Mouse (Mus musculus) lung, postnatal 0 days (tissue): Measurements from ENCODE around the gene Pcp4l1. TPM values are rescaled to one million over a fixed set of nuclear protein-coding genes. Genes with fewer than 3 reads are reported as not detected.

Experiments used
- ATAC-seq: fragments of 200-750 bp; cut with Nextera tagmentation; 2 replicates; pipeline ENCODE4 v1.8.0; 2017; ENCODE audit warnings: moderate library complexity
- DNase-seq: peaks from one replicate; pipeline ENCODE4 v3.0.0-alpha.2; 2016; ENCODE audit warnings: low spot score
- H3K27ac ChIP-seq: fragments of 300-500 bp; sonication (generic); 2 replicates; pipeline ENCODE4 v1.5.1; 2014; ENCODE audit warnings: antibody characterized with exemption, mild to moderate bottlenecking, low read length, mixed read lengths
- H3K27me3 ChIP-seq: fragments of 300-500 bp; sonication (generic); replicated peaks from 2 replicates; pipeline ENCODE4 v1.6.1; 2014; ENCODE audit warnings: low read length, mixed read lengths; ENCODE audit not compliant: insufficient read depth
- H3K36me3 ChIP-seq: fragments of 300-500 bp; sonication (generic); 2 replicates; pipeline ENCODE4 v1.6.1; 2014; ENCODE audit warnings: low read length, mixed read lengths; ENCODE audit not compliant: insufficient read depth
- H3K4me1 ChIP-seq: fragments of 300-500 bp; sonication (generic); 2 replicates; pipeline ENCODE4 v1.6.1; 2014; ENCODE audit warnings: antibody characterized with exemption, low read depth, low read length, mixed read lengths; ENCODE audit not compliant: insufficient read depth
- H3K4me2 ChIP-seq: fragments of 300-500 bp; sonication (generic); replicated peaks from 2 replicates; pipeline ENCODE4 v1.6.1; 2014; ENCODE audit warnings: low read depth, mild to moderate bottlenecking, low read length, moderate library complexity, mixed read lengths
- H3K4me3 ChIP-seq: fragments of 300-500 bp; sonication (generic); 2 replicates; pipeline ENCODE4 v1.5.1; 2014; ENCODE audit warnings: low read depth, low read length
- H3K9ac ChIP-seq: fragments of 300-500 bp; sonication (generic); replicated peaks from 2 replicates; pipeline ENCODE4 v1.6.1; 2014; ENCODE audit warnings: low read depth, mild to moderate bottlenecking
- H3K9me3 ChIP-seq: fragments of 300-500 bp; sonication (generic); 2 replicates; pipeline ENCODE4 v1.6.1; 2016; ENCODE audit warnings: low read length, mixed read lengths
- CTCF ChIP-seq: IDR thresholded peaks from 2 replicates; pipeline ENCODE4 v1.5.1; 2016; ENCODE audit warnings: antibody characterized with exemption, mild to moderate bottlenecking
- EP300 ChIP-seq: IDR thresholded peaks from 2 replicates; pipeline ENCODE4 v1.6.1; 2016; ENCODE audit warnings: antibody characterized with exemption, mild to moderate bottlenecking, control low read depth
- WGBS: fragments of 180-500 bp; shearing (Covaris S2); extraction: QIAGEN DNeasy Blood & Tissue Kit; methylation state at CpG from one replicate; pipeline ENCODE4 v1.1.7; 2014; 5-methylcytosine and 5-hydroxymethylcytosine counted together
- polyA plus RNA-seq: library from polyadenylated mRNA; unstranded; fragments of >200 nt; fragmentation: Nextera tagmentation; extraction: Ambion mirVana; gene quantifications from 2 replicates; pipeline ENCODE4 v1.2.1, GENCODE M21; 2015

Pcp4l1 gene
- polyA plus RNA-seq, 1 experiment from 2014 or later: 3.3 TPM

DNA sequence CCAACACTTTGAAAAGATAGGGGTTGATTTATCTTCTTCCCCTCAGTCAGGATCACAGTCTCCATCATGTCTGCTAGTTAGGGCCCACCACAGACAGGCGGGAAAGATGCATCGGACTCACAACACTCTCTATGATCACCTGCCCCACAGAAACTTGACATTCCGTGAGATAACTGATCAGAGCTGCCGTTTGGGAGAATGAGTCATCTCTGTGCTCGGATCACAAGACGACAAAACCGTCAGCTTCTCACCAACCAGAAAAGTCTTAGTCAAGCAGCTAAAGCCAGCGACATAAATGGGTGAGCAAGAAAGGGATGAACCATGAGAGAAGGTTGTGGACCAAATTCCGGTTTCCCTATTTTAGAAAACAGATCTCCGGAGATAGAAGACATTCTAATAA is 3.8 kb downstream of the Pcp4l1 start:
- no peak overlapping the region for H3K27ac ChIP-seq
- no peak overlapping the region for H3K4me3 ChIP-seq
- H3K4me2 ChIP-seq: no peak overlapping the region
- ATAC-seq (no peak), DNase-seq (no peak)
- no peaks in the 10 kb centered on the region for H3K9me3 ChIP-seq
- WGBS: 53% methylated on average over 10 of the region's 10 CpGs
- no peaks in the 10 kb centered on the region for H3K36me3 ChIP-seq
- TF ChIP-seq CTCF: no peak
- no peak for TF ChIP-seq EP300
- peaks cover 16% of the 10 kb centered on the region; the same call in 1 of the 2 replicates for H3K27me3 ChIP-seq
- peaks cover 8% of the 10 kb centered on the region for H3K4me1 ChIP-seq
- H3K9ac ChIP-seq: no peak overlapping the region

DNA sequence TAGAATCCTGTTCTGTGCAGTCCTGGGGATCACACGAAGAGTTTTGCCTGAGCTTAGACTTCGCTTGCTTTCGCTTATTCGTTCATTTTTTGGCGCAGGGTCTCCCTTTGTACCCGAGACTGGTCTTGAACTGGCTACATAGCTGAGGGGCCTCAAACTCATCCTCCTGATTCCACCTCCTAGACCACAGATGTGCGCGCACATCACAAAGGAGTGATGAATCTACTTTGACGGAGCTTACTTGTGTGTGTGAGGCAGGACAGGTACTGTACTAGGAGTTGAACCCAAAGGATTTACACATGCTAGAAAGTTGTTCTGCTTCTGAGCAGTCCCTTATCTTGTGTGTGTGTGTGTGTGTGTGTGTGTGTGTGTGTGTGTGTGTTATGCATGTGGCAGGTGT is 5.2 kb downstream of the Pcp4l1 start:
- ATAC-seq: no peak
- Histone ChIP-seq H3K27ac (no peak overlapping the region), H3K9me3 (no peaks in the 10 kb centered on the region), H3K9ac (no peak overlapping the region), H3K4me3 (no peak overlapping the region), H3K4me2 (no peak overlapping the region), H3K4me1 (peaks cover 7% of the 10 kb centered on the region), H3K36me3 (no peaks in the 10 kb centered on the region), H3K27me3 (peaks cover 16% of the 10 kb centered on the region; the same call in 1 of the 2 replicates)
- no peak for TF ChIP-seq CTCF
- TF ChIP-seq EP300: no peak
- DNase-seq: no peak
- 94% methylated on average over 9 of the region's 9 CpGs for WGBS

DNA sequence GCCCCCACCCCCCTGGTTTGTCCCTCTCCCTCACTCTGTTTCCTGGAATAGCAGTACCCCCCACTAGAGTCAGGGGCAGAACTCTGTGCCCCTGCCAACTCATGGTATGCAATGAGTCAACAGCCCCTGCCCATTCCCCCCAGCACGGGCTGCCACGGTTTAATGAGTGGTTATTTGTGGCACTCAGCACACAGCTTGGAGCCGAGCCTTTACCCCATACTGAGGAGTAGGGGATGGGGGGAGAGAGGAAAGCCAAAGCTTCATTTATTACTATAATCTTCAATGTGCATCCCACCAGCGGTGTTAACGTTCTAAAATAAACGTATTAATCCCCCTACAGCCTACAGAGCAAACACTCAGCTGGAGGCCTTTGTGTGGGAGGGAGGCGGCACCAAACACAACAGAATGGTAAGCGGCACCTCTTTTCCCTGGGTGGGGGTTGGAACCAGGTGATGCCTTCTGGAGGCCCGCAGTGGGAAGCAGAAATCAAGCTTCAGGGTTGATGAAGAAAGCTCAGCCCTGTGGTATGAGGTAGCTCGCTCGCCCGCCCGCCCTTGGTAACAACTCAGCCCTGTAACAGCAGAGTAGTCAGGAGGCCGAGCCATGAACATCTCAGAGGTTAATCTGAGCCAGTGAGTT is 6.5 kb downstream of the Pcp4l1 start:
- H3K9ac ChIP-seq: no peak overlapping the region
- DNase-seq (no peak), ATAC-seq (peak; percentile 41)
- H3K27me3 ChIP-seq: peaks cover 9% of the 10 kb centered on the region; the same call in 1 of the 2 replicates
- no peaks in the 10 kb centered on the region for H3K36me3 ChIP-seq
- no peaks in the 10 kb centered on the region for H3K9me3 ChIP-seq
- H3K4me1 ChIP-seq: peaks cover 4% of the 10 kb centered on the region; the same call in 1 of the 2 replicates
- no peak for TF ChIP-seq CTCF
- no peak overlapping the region for H3K4me2 ChIP-seq
- 49% methylated on average over 14 of the region's 14 CpGs for WGBS
- H3K4me3 ChIP-seq: no peak overlapping the region
- H3K27ac ChIP-seq: no peak overlapping the region

DNA sequence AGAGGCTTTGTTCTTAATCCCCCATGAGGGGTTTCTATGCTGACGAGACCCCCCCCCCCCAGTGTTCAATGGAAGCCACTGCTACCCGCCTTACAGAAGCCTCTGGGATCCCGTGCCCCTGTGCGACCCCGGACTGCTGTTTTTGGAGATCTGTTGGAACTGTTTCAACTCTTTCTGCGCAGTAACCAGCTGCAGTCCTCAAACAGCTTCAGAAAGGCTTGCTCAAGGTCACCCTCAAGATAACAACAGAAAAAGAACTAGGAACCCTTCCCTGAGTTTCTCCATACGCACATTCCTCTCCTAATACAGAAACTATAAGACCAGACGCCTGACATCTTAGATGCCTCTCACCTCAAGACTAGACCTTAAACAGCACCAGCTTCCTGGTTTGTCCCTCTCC is 7.0 kb downstream of the Pcp4l1 start:
- Histone ChIP-seq H3K27me3 (peaks cover 4% of the 10 kb centered on the region; the same call in 1 of the 2 replicates), H3K9ac (no peak overlapping the region), H3K4me1 (peaks cover 5% of the 10 kb centered on the region), H3K27ac (no peak overlapping the region), H3K4me2 (no peak overlapping the region), H3K36me3 (no peaks in the 10 kb centered on the region), H3K4me3 (no peak overlapping the region), H3K9me3 (no peaks in the 10 kb centered on the region)
- DNase-seq: peak; percentile 48
- no peak for TF ChIP-seq EP300
- TF ChIP-seq CTCF: no peak
- WGBS: 19% methylated on average over 8 of the region's 8 CpGs
- ATAC-seq: peak; percentile 10

DNA sequence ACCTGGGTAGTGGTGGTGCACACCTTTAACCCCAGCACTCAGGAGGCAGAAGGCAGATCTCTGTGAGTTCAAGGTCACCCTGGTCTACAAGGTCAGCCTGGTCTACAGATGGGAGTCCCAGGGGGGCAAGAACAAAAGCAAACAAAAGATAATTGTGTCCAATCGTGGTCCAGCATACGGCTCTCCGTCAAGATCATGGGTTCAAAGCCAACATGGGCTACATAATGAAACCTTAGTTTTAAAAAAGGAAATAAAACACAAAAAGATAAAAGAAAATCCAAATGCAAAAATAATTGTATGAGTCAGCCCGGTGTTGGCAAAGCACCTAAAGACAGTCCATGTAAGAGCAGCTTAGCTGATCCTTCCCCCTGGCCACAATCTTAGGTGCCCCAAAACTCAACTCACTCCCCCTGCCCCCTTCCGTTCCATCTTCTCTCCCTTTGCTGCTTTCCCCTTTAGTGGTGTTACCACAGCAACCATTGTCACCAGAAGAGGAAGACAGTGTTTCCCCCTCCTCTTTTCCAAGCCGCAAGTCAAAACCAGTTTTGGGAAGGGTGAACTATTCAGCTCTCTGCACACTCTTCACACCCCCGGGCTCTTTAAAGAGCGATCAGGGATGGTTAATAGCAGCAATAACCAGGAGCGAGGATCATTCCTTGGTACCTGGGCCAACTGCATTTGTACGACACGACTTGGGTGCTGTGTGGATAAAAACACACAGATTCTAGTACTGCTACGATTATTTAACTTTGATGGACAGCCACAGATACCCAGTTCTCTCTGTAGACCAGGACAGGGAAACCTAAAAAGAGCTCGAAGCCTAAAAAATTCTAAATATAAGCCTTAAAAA is 8.0 kb downstream of the Pcp4l1 start:
- no peak for ATAC-seq
- DNase-seq: no peak
- Histone ChIP-seq H3K9me3 (no peaks in the 10 kb centered on the region), H3K9ac (no peak overlapping the region), H3K36me3 (no peaks in the 10 kb centered on the region), H3K27me3 (no peaks in the 10 kb centered on the region), H3K4me2 (no peak overlapping the region), H3K4me1 (peaks cover 11% of the 10 kb centered on the region), H3K27ac (no peak overlapping the region), H3K4me3 (no peak overlapping the region)
- TF ChIP-seq CTCF (no peak), EP300 (no peak)
- WGBS: 67% methylated on average over 13 of the region's 13 CpGs

DNA sequence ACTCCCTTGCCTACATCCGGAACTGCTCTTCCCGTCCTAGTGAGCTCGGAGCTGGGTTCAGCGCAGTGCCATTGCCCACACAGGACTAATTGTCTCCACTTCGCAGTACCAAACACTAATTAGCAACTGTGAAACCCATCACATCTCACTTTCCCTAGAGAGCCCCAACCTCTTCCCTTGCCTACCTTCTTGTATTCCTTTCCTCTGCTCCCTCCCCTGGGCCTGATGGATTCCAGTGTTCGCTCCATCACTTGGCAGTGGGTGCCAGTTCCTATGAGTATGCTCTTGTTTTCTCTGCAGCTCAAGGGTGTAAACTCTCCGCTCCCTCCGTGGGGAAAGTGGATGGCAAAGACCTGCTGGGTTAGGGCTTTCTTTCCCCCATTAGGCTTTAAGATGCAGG is 10.4 kb downstream of the Pcp4l1 start:
- TF ChIP-seq EP300 (no peak), CTCF (no peak)
- Histone ChIP-seq H3K36me3 (no peaks in the 10 kb centered on the region), H3K27ac (no peak overlapping the region), H3K4me1 (peaks cover 11% of the 10 kb centered on the region), H3K4me2 (no peak overlapping the region), H3K4me3 (no peak overlapping the region), H3K9me3 (no peaks in the 10 kb centered on the region), H3K27me3 (no peaks in the 10 kb centered on the region), H3K9ac (no peak overlapping the region)
- ATAC-seq: no peak
- 49% methylated on average over 8 of the region's 8 CpGs for WGBS
- no peak for DNase-seq
